Mouse (Mus musculus) heart, adult 2 months (tissue): ENCODE measurements around the gene Sf3b1. TPM values are rescaled to one million over a fixed set of nuclear protein-coding genes. Genes with fewer than 3 reads are reported as not detected.
"Not testable (repeated sequence)": the region's sequence is repeated elsewhere in the genome, so short reads cannot be mapped to it uniquely, and the experiment has no call there.

Experiments used
- DNase-seq, 2 experiments: peaks; one replicate each; pipeline ENCODE4 v3.0.0; 2021
- H3K27ac ChIP-seq: fragments of 200-600 bp; 2 replicates; pipeline ENCODE4 v1.8.1; 2022
- H3K27me3 ChIP-seq: fragments of 200-500 bp; 2 replicates; pipeline ENCODE4 v1.6.1; 2012; ENCODE audit warnings: mild to moderate bottlenecking, low read length, inconsistent platforms, mixed read lengths; ENCODE audit not compliant: control insufficient read depth, insufficient read depth
- H3K36me3 ChIP-seq: fragments of 200-500 bp; 2 replicates; pipeline ENCODE4 v1.6.1; 2012; ENCODE audit warnings: low read length, inconsistent platforms; ENCODE audit not compliant: control insufficient read depth, insufficient read depth
- H3K4me1 ChIP-seq: fragments of 200-500 bp; 2 replicates; pipeline ENCODE4 v1.6.1; 2011; ENCODE audit warnings: low read length; ENCODE audit not compliant: control insufficient read depth, insufficient read depth
- H3K4me3 ChIP-seq: fragments of 200-600 bp; 2 replicates; pipeline ENCODE4 v1.8.1; 2022
- H3K79me2 ChIP-seq: fragments of 200-500 bp; replicated peaks from 2 replicates; pipeline ENCODE4 v1.6.1; 2012; ENCODE audit warnings: mild to moderate bottlenecking, inconsistent platforms, low read length, moderate library complexity, mixed read lengths; ENCODE audit not compliant: control insufficient read depth, insufficient read depth
- H3K9ac ChIP-seq: fragments of 200-500 bp; 2 replicates; pipeline ENCODE4 v1.6.1; 2012; ENCODE audit warnings: low read depth, mild to moderate bottlenecking, control low read depth, inconsistent platforms, low read length, mixed read lengths
- CTCF ChIP-seq: fragments of 200-600 bp; IDR thresholded peaks from 2 replicates; pipeline ENCODE4 v1.8.1; 2022; ENCODE audit warnings: antibody characterized with exemption, mild to moderate bottlenecking, moderate library complexity
- EP300 ChIP-seq: fragments of 200-500 bp; IDR thresholded peaks from 2 replicates; pipeline ENCODE4 v1.6.1; 2011; ENCODE audit warnings: low read depth, low read length, control low read depth; ENCODE audit not compliant: insufficient read depth
- POLR2A ChIP-seq: fragments of 200-500 bp; IDR thresholded peaks from 2 replicates; pipeline ENCODE4 v1.6.1; 2011; ENCODE audit warnings: mild to moderate bottlenecking, low read depth, low read length, control low read depth; ENCODE audit not compliant: insufficient read depth
- WGBS: fragments of 180-500 bp; shearing (Covaris S2); methylation state at CpG from one replicate; pipeline ENCODE4 v1.1.7; 2018; 5-methylcytosine and 5-hydroxymethylcytosine counted together
- intact Hi-C: fragments of 180-260 bp; cut with DNase I; formaldehyde crosslinking; loops from one replicate; pipeline ENCODE4 v1.15.1; 2025
- polyA plus RNA-seq: library from polyadenylated mRNA; depleted of rRNA; stranded (reverse); fragments of >200 nt; gene quantifications from 2 replicates; pipeline ENCODE4 v1.2.3, GENCODE M21; 2012
- total RNA-seq, 2 experiments: library from RNA; stranded (reverse); gene quantifications; 2 replicates each; pipeline ENCODE4 v1.2.3; 2021

Gene Sf3b1
- total and polyA plus RNA-seq, 3 experiments, result 27.9 to 74.9 (median 64.4) TPM

DNA sequence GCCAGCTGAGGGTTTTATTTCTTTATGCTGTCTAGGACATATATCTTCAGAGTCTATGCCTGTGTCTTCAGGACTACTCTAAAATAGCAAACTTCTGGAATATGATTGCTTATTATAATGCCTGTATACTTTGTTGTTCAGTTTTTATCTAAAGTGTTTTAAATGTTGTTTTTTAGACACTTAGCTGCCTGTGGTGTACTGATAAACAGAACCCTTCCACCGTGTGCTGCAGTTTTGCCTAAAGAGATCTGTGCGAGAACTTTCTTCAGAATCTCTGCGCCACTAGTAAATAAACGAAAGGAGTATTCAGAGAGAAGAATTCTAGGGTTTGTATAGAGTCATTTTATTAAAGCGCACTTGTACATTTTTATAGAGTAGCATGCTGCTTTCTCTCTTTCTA, 33.8 kb upstream of the Sf3b1 start:
- Histone ChIP-seq H3K27ac (no peak overlapping the region), H3K36me3 (peaks cover 38% of the 10 kb centered on the region), H3K4me1 (peaks cover 19% of the 10 kb centered on the region), H3K9ac (no peak overlapping the region), H3K27me3 (no peaks in the 10 kb centered on the region), H3K79me2 (peaks cover 13% of the 10 kb centered on the region), H3K4me3 (no peak overlapping the region)
- no peak for TF ChIP-seq POLR2A
- TF ChIP-seq EP300, result no peak
- TF ChIP-seq CTCF, result no peak
- intact Hi-C loops, result no loop called here
- no peak for DNase-seq
- WGBS, result 86% methylated on average over 5 of the region's 5 CpGs

GRCm38 (mm10) chr1:55058383-55058782, 31.1 kb upstream of the Sf3b1 start:
- Histone ChIP-seq H3K79me2 (peaks cover 15% of the 10 kb centered on the region), H3K36me3 (peaks cover 56% of the 10 kb centered on the region), H3K4me1 (peaks cover 23% of the 10 kb centered on the region)
- H3K4me3 ChIP-seq, H3K27me3 ChIP-seq, DNase-seq, intact Hi-C loops, H3K27ac ChIP-seq, H3K9ac ChIP-seq: not testable (repeated sequence)
- 63% methylated on average over 2 of the region's 3 CpGs for WGBS

- no peak overlapping the region; the same call in 1 of the 2 replicates for H3K27ac ChIP-seq
- H3K4me1 ChIP-seq, result peaks cover 21% of the 10 kb centered on the region
- intact Hi-C loops, result no loop called here
- no peak overlapping the region for H3K4me3 ChIP-seq
- H3K36me3 ChIP-seq, result peaks cover 45% of the 10 kb centered on the region
- WGBS, result 74% methylated on average over 5 of the region's 5 CpGs
- DNase-seq, result no peak
- peaks cover 12% of the 10 kb centered on the region for H3K79me2 ChIP-seq
- no peak for TF ChIP-seq EP300
- H3K9ac ChIP-seq, result no peak overlapping the region
- H3K27me3 ChIP-seq, result no peaks in the 10 kb centered on the region
Observed at GRCm38 (mm10) chr1:55055322-55056115, 28.2 kb upstream of the Sf3b1 start.

DNA sequence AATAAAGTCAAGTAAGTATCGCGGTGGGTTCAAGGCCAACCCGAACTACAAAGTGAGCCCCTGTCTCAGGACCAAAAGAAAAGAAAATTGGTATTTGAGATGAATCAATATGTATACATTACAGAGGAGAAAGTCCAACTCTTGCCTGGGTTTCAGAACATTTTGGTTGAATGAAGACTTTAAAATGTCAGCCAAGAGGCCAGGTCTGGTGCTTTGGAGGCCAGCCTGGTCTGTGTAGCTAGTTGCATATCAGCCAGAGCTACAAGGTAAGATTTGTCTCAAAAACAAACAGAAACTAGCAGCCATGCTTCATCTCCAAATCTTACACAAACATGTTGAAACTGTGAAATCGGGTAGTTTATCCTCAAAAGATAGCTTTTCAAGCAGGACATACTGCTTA, 26.3 kb upstream of the Sf3b1 start:
- Histone ChIP-seq H3K4me1 (peaks cover 13% of the 10 kb centered on the region), H3K9ac (peak overlapping the region; percentile 95), H3K27me3 (no peaks in the 10 kb centered on the region), H3K4me3 (peak overlapping the region; percentile 97), H3K27ac (peak overlapping the region; percentile 99), H3K36me3 (peaks cover 40% of the 10 kb centered on the region), H3K79me2 (peaks cover 12% of the 10 kb centered on the region)
- DNase-seq, result no peak
- TF ChIP-seq EP300 (no peak), POLR2A (no peak), CTCF (no peak)
- 41% methylated on average over 4 of the region's 4 CpGs for WGBS
- intact Hi-C loops, result loop anchor here (1.0 to 5.0 kb wide), 3 partner anchors 26 to 79 kb away; partner anchors contain the start of genes Mob4 and Sf3b1

DNA sequence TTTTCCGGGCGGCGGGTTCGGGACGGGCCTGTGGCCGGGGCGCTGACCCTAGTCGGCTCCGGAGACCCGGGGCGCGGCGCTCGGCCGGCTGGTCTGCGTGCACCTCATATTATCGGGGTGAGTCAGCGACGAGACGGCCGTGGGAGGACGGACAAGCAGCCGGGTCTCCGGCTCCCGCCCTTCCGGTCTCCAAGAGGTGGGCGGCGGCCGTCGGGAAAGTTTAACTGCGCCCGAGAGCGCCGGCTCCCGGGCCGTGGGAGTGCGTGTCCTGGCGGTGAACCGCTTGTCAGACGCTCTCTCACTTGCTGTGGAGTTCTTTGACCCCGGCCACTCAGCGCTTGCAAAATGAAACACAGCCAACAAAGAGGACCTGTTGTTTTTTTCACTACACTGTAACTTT, 25.7 kb upstream of the Sf3b1 start:
- peak overlapping the region; percentile 97 for H3K4me3 ChIP-seq
- H3K27ac ChIP-seq, result peak overlapping the region; percentile 99
- intact Hi-C loops, result loop anchor here (1.0 to 5.0 kb wide), 3 partner anchors 26 to 79 kb away; partner anchors contain the start of genes Mob4 and Sf3b1
- H3K36me3 ChIP-seq, result peaks cover 39% of the 10 kb centered on the region
- WGBS, result under 1% methylated on average over 42 of the region's 42 CpGs
- peak overlapping the region; percentile 95 for H3K9ac ChIP-seq
- DNase-seq, result peak in 1 of 2 experiments; percentile 90
- H3K4me1 ChIP-seq, result peaks cover 11% of the 10 kb centered on the region
- no peak for TF ChIP-seq EP300
- peak; percentile 50 for TF ChIP-seq CTCF
- H3K27me3 ChIP-seq, result no peaks in the 10 kb centered on the region
- H3K79me2 ChIP-seq, result peaks cover 10% of the 10 kb centered on the region

- peaks cover 10% of the 10 kb centered on the region for H3K79me2 ChIP-seq
- H3K27ac ChIP-seq, result peak within 1 kb of the TSS; percentile 99
- TF ChIP-seq EP300 (peak; percentile 86), POLR2A (peak; percentile 81), CTCF (peak; percentile 47)
- DNase-seq, result peak; percentile 99 to 100
- peak within 1 kb of the TSS; percentile 95 for H3K9ac ChIP-seq
- H3K27me3 ChIP-seq, result no peaks in the 10 kb centered on the region
- H3K36me3 ChIP-seq, result peaks cover 33% of the 10 kb centered on the region
- under 1% methylated on average over 46 of the region's 46 CpGs for WGBS
- peak within 1 kb of the TSS; percentile 97 for H3K4me3 ChIP-seq
- intact Hi-C loops, result loop anchor here (2.0 to 5.0 kb wide), 2 partner anchors 34 to 80 kb away; partner anchors contain the start of gene Mob4
- peaks cover 10% of the 10 kb centered on the region for H3K4me1 ChIP-seq
Observed at GRCm38 (mm10) chr1:55052355-55052953, 25.2 kb upstream of the Sf3b1 start, which contains the start of gene Coq10b. Gene Coq10b, plus strand, starts transcription at chr1:55052770.
